Mouse (Mus musculus) neutrophil, adult 5-6 weeks (primary cell): ENCODE measurements around the gene Gap43. TPM values are rescaled to one million over a fixed set of nuclear protein-coding genes. Genes with fewer than 3 reads are reported as not detected.

ENCODE experiments used
- ATAC-seq: fragments of 151-379, 151-347 bp; 2 replicates; pipeline ENCODE4 v1.8.0; 2017; ENCODE audit warnings: mild to moderate bottlenecking, moderate TSS enrichment; ENCODE audit not compliant: insufficient number of reproducible peaks, poor library complexity, low FRiP score, severe bottlenecking; ENCODE audit errors: extremely low read depth
- total RNA-seq: library from RNA; stranded (forward); fragments of 200-1000 nt; gene quantifications from 2 replicates; pipeline ENCODE4 v1.2.3, GENCODE M21; 2017

Gap43 gene
- total RNA-seq, 1 experiment from 2014 or later: not detected

DNA sequence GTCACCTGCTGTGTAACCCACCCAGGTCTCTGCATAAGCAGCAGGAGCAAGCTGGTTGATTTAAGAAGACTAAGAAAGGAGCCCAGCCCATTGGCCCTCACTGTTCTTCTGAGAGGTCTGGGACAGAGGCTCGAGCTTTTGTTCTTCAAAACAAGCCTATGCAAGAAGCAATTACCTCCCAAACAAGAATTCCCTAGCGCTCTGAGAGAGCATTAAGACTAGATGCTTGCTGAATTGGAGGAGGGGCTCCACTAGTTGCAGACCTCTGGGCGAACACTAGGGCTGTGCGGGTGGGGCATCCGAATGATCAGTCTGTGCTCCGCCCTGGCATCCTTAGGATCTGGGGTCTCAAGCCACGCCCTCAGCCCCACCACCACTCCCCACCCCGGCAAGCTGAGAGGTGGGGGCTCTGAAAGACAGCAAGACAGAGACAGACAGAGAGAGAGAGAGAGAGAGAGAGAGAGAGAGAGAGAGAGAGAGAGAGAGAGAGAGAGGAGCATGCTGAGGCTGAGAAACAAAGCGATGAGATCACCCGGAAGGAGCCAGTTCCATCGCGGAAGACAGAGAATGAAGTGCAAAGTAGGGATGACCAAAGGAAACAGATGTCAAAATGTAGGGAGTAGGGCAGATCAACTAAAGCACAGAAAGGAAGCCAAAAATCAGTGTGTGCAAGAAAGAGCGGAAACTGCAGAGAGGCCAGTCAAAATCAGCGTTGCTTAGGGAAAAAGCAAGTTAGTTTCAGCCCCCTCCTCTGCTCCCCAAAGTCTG lies 34.3 kb downstream of the Gap43 start:
- ATAC-seq: no peak

GRCm38 (mm10) chr16:42303461-42303860 lies 37.0 kb downstream of the Gap43 start:
- no peak for ATAC-seq

DNA sequence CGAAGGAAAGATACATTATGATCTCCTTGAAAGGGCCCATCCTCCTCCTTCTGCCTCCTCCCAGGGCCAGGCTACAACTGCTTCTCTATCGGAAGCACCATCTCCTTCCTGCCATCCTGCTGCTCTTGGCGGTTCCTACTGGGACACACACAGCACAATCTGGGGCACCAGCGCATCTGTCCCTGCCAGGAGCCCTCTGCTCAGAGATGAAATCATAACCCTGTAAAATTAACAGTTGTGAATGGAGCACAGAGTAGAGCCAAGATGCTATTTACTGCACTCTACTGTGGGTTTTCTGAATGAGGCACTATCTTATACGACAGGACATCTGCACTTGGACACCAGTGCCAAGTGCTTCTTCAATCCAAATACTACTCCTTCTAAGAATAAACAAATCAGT lies 46.0 kb downstream of the Gap43 start:
- ATAC-seq: no peak

GRCm38 (mm10) chr16:42294056-42294455 lies 46.4 kb downstream of the Gap43 start:
- ATAC-seq: no peak

- ATAC-seq: no peak
Observed at GRCm38 (mm10) chr16:42291572-42291971, 48.9 kb downstream of the Gap43 start.

- ATAC-seq: no peak
Observed at GRCm38 (mm10) chr16:42284005-42284404, 56.4 kb downstream of the Gap43 start.

DNA sequence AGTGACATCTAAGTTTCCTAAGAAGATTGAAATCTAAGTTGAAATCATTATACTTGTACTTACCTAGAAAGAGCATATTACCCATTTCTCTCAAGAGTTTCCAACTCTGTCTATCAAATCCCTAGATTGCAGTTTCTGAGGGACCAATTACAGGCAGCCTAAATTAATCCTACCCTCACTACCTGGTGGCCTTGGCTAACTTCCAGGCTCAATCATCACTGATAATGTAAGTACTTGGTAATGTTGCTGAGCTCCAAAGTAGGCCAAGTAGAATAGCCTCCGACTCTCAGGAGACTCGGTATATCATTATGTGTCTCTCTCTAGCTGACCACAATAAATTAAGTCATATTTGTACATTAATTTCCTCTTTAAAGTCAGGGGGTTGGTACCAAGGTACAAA lies 62.7 kb downstream of the Gap43 start:
- no peak for ATAC-seq

DNA sequence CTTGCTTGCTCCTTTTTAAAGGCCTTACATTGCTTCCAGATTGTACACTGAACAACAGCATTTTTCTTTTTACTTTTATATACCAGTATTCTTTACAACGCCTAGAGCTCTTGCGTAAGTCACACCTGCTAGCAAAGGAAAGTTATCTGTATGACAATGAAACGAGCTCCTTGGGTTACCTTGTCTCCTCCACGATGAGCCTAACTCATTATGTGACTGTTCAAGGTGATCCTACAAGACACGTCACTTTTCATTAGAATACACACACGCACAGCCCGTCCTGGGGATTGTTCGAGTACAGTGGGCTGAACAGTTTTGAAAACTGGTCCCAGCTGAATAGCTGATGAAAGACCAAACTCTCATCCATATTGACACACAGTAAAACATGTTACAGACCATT lies 63.2 kb downstream of the Gap43 start:
- ATAC-seq: no peak

DNA sequence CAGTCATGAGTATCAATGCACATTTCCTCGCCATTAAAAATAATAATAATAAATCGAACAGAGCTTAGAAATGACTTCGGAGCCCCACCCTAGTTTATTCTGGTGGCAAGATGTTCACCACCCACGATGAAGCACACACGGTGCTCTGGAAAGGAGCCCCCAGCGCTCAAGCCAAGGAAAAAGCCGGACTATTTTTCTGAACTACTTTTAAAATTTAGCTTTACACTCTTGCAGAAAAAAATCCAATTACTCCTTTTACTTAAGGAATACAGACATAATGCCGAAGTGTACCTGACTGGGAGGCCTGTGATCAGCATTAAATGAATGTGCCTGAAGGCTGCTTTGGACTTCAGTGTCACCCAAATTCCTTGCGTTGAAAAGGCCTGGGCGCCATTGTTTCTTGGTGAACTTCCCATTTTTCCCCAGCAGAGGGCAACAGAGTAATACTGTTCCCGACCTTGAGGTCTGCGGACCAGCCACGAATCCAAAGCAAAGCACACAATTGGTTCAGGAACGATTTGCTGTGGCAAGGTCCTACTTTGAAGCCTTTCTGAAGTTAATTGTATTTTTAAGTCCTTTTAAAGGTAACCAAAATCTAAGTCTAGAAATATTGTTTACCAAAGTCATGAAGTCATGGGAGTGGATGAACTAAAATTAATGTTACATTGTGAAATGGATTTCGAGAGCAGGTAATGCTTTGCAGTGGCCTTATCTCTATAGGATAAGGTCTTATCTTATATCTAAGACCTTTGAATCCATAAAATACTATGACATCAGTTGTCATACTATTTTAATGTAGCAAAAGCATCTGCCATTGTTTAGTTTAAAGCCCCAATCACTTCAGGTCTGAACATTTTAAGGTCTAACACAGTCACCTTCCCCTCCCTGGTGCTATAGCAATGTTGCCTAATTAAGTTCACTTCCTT lies 64.0 kb downstream of the Gap43 start:
- ATAC-seq: 0 out of 2 replicates have a peak, but pooled peaks have one; percentile 26

GRCm38 (mm10) chr16:42275518-42276215 lies 64.8 kb downstream of the Gap43 start:
- no peak for ATAC-seq

DNA sequence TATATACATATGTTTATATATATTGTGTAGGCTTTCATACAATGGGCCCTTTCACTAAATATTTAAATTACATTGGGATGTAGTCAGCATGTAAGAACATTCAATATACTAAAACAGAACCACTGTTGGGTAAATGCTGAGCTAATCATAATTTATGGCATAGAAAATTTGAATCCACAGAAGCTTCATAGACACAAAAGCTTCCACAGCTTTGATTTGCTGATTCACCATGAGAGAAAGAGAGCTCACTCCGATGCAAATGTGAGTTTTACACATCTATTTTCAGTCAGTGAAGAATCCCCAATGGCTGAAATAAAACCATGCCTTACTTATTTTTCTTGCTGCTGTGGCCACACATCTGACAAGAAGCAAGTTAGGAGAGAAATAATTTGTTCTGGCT lies 69.2 kb downstream of the Gap43 start:
- no peak for ATAC-seq

DNA sequence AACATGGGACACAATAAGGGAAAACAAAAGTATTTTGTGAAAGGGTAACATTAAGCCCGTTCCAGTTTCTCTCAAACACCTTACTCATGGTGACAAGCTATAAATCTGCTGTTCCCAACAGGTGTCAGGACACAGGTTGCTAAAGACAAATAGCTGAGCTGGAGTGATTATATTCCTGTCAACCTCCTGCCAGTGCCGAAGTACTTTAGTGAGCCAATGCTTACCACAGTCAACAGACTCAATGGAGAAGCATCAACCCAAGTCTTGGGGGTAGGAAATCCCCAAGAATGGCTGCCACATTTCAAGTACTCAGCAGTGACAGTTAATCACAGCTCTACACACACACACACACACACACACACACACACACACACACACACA lies 70.9 kb downstream of the Gap43 start:
- ATAC-seq: no peak

GRCm38 (mm10) chr16:42268843-42269586 lies 71.4 kb downstream of the Gap43 start:
- no peak for ATAC-seq

DNA sequence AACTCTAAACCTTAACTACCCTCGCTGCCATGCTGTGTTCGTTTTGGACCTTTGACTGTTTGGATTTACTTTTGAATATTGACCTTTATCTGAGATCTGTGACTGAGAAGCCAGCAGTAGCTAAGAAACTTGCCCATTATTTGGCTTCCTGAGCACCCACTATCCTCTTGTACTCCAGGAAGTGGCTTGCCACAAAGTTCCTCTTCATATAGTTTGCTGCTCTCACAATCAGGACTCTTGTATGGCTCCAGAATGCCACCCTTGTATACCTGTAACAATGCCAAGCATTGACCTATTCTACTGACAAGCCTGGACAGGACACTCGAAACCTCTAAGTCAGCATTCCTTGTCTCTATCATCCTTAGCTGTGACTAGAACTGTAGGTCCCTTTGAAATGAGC lies 75.3 kb downstream of the Gap43 start:
- no peak for ATAC-seq

GRCm38 (mm10) chr16:42262935-42263542 lies 77.4 kb downstream of the Gap43 start:
- no peak for ATAC-seq

DNA sequence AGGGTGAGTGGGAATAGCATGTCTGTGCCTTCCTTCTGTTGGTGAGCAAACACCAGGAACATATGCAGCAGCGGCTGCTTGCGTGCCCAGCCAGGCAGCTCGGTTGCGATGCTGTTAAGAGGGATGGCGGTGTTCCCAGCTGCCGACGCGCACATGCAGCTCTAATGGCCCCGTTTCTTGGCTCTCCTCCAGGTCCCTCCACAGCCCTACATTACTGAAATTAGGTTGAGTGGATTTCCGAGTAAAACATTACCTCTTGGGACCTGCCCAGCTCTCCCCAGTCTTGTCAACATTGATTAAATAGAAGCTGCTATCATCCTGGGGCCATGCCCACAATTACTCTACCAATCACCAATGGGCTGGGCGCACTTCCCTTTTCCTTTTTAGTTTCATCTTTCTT lies 84.8 kb downstream of the Gap43 start:
- no peak for ATAC-seq

DNA sequence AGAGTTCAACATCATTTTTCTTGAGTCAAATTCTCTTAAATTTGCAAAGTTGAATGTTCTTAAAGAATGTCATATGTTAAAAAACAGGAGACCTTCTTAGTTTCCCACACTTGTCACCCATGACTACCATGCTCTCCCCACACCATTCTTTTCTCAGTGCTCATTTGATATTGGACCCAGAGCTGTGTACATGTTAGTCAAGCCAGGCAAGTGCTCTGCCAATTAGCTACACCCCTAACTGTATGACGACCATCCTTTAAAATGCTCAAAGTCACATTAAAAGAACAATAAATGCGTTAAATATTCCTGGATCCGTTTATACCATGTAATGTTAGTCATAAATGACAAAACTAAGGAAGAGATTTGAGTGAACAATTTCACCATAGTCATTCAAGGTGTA lies 85.2 kb downstream of the Gap43 start:
- ATAC-seq: no peak

GRCm38 (mm10) chr16:42252252-42252651 lies 88.2 kb downstream of the Gap43 start:
- no peak for ATAC-seq
